Mouse (Mus musculus): ENCODE results near the gene Luc7l3. TPM values are rescaled to one million over a fixed set of nuclear protein-coding genes. Genes with fewer than 3 reads are reported as not detected.
A peak's percentile ranks its signal among the peaks of the same experiment; 100 is the strongest.

Gene Luc7l3
- polyA plus RNA-seq, 1 experiment from 2014 or later = 88.8 TPM

DNA sequence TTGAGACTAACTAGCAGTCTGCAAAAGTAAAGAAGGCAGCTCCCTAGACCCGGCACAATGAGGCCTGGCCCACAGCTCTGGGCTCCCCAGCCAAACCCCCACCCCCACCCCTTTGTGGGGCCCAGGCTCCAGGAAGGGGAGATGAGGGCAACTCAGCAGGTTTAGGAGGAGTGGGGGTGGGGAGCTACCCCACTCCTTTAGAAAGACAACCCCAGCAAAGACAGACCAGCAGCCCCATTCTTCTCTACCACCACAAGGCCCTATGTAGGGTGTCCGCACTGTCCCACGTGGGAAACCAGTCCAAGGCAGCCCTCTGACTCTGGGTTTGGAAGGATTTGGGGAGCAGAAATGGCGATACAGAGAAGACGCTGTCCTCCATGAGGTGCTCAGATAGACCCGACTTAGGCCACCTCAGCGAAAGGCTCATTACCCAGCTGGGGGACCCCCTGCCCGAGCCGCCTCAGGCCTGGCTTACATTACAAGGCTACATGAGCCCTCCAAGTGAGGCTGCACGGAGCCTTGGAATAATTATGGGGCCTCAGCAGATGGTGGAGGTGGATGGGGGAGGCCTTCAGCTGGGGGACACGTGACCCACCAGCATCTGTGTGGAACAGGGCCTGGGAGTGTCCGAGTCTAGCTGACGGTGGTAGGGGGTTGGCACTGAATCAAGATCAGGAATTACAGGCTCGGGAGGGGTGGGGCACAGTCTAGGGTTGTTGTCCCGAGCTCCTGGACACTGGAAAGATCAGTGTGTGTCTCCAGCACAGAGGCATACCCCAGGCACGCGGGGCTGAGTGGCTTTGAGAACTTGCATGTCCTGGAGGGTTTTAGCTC lies 75.6 kb downstream of the Luc7l3 start, which contains the start of gene Wfikkn2:
Wfikkn2 (minus strand) TSS at position 51 of the 834 bp plus-strand sequence.
- H3K27ac ChIP-seq (replicated peaks; ENCODE audit: low read depth, low read length) = peak within 1 kb of the TSS; percentile 95
- peak within 1 kb of the TSS; percentile 40 for H3K4me2 ChIP-seq (ENCODE audit: low read depth, low read length)
- H3K9me3 ChIP-seq (ENCODE audit: control insufficient read depth, low read length) = no peaks in the 10 kb centered on the region
- H3K36me3 ChIP-seq (ENCODE audit: control insufficient read depth, insufficient read depth, low read length) = no peaks in the 10 kb centered on the region
- H3K4me1 ChIP-seq (ENCODE audit: control insufficient read depth, insufficient read depth, low read length) = peaks cover 50% of the 10 kb centered on the region
- ATAC-seq (ENCODE audit: low read depth) (peak; percentile 94), DNase-seq (ENCODE audit: low spot score) (peak; percentile 96)
- no peak within 1 kb of the TSS for H3K9ac ChIP-seq (ENCODE audit: low read depth, low read length)
- peak within 1 kb of the TSS; percentile 9; the same call in 1 of the 2 replicates for H3K4me3 ChIP-seq (ENCODE audit: low read depth, low read length)
- 19% methylated on average over 15 of the region's 17 CpGs for WGBS
- H3K27me3 ChIP-seq (replicated peaks; ENCODE audit: control insufficient read depth, insufficient read depth, low read length) = no peaks in the 10 kb centered on the region

- ATAC-seq (ENCODE audit: low read depth) = no peak
- Histone ChIP-seq H3K4me1 (ENCODE audit: control insufficient read depth, insufficient read depth, low read length) (peaks cover 50% of the 10 kb centered on the region), H3K9ac (ENCODE audit: low read depth, low read length) (no peak overlapping the region), H3K27me3 (replicated peaks; ENCODE audit: control insufficient read depth, insufficient read depth, low read length) (no peaks in the 10 kb centered on the region), H3K4me3 (ENCODE audit: low read depth, low read length) (no peak overlapping the region), H3K27ac (replicated peaks; ENCODE audit: low read depth, low read length) (peak overlapping the region; percentile 41; the same call in 1 of the 2 replicates), H3K36me3 (ENCODE audit: control insufficient read depth, insufficient read depth, low read length) (no peaks in the 10 kb centered on the region), H3K4me2 (ENCODE audit: low read depth, low read length) (no peak overlapping the region), H3K9me3 (ENCODE audit: control insufficient read depth, low read length) (no peaks in the 10 kb centered on the region)
- peak; percentile 31 for DNase-seq (ENCODE audit: low spot score)
- WGBS = 32% methylated on average over 9 of the region's 9 CpGs
Measured at GRCm38 (mm10) chr11:94244385-94244784, 77.4 kb downstream of the Luc7l3 start.

DNA sequence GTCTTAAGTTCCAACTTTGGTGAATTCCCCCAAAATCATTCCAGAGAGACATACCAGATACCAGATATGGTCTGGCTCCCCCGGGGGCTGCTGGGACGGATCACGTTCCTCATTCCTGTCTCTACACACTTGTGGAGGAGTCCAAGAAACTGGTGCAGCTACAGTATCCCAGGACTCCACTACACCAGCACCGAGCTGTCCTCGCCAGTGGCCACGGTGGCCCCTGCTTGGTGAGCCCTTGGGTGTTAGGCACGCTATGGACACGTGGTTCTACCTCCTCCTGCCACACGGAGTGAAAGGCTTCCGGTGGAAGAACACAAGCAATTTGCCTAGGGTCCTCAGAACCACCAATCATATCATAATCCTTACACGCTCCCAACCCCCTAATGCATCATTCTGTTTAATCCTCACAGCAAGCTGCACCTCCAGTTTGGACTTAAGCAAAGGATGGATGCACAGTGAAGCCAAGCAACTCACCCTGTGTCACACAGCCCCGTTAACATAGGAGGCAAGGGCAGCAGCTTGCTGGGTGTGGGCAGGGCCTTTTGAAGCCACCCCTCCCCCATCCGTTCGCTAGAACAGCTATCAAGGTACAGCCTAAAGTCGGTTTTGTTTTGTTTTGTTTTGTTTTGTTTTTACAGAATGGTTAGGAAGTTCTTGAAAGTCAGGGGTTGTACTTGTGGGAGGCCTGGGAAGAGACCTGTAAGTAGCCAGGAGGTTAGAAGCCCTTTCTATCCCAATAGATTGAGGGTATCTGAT lies 78.2 kb downstream of the Luc7l3 start:
- H3K4me2 ChIP-seq (ENCODE audit: low read depth, low read length) = peak overlapping the region; percentile 63
- peak; percentile 31 for DNase-seq (ENCODE audit: low spot score)
- ATAC-seq (ENCODE audit: low read depth) = peak; percentile 20
- peaks cover 50% of the 10 kb centered on the region for H3K4me1 ChIP-seq (ENCODE audit: control insufficient read depth, insufficient read depth, low read length)
- 18% methylated on average over 15 of the region's 15 CpGs for WGBS
- H3K36me3 ChIP-seq (ENCODE audit: control insufficient read depth, insufficient read depth, low read length) = no peaks in the 10 kb centered on the region
- no peaks in the 10 kb centered on the region for H3K9me3 ChIP-seq (ENCODE audit: control insufficient read depth, low read length)
- peak overlapping the region; percentile 57 for H3K9ac ChIP-seq (ENCODE audit: low read depth, low read length)
- peak overlapping the region; percentile 86 for H3K27ac ChIP-seq (replicated peaks; ENCODE audit: low read depth, low read length)
- peak overlapping the region; percentile 29 for H3K4me3 ChIP-seq (ENCODE audit: low read depth, low read length)
- H3K27me3 ChIP-seq (replicated peaks; ENCODE audit: control insufficient read depth, insufficient read depth, low read length) = no peaks in the 10 kb centered on the region

DNA sequence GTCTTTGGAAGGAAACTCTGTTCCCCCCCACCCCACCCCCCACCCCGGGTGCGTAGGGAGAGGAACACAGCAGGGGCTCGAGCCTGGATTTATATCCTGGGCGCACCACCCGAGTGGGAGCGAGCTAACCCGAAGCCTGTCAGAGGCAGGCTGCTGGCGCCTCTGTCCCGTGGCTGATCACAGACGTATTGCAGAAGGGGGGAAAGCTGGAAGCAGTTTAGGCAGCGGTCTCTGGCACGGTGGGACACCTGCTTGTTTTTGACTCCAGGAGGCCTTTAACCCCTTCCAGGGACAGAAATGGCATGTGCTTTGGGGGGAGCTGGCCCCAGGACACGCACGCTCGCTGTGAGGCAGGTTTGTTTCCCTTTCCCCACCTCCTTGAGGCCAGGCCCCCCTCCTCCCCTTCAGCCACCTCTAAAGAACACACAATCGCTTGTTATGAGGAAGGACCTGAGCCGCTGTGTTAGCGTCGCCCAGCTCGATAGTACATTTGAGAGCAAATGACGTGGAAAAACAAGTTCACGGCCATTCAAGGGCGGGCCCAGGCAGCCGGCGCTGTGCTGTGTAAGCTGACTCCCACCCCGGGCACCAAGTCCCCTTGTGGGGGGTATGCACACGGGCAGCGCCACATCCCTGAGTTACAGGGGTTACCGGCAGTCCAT lies 78.9 kb downstream of the Luc7l3 start:
- peak overlapping the region; percentile 63 for H3K4me2 ChIP-seq (ENCODE audit: low read depth, low read length)
- H3K36me3 ChIP-seq (ENCODE audit: control insufficient read depth, insufficient read depth, low read length) = no peaks in the 10 kb centered on the region
- peaks cover 50% of the 10 kb centered on the region for H3K4me1 ChIP-seq (ENCODE audit: control insufficient read depth, insufficient read depth, low read length)
- peak; percentile 83 for DNase-seq (ENCODE audit: low spot score)
- WGBS = under 1% methylated on average over 27 of the region's 29 CpGs
- H3K27me3 ChIP-seq (replicated peaks; ENCODE audit: control insufficient read depth, insufficient read depth, low read length) = no peaks in the 10 kb centered on the region
- peak; percentile 69 for ATAC-seq (ENCODE audit: low read depth)
- H3K9ac ChIP-seq (ENCODE audit: low read depth, low read length) = peak overlapping the region; percentile 57
- H3K4me3 ChIP-seq (ENCODE audit: low read depth, low read length) = peak overlapping the region; percentile 29
- peak overlapping the region; percentile 86 for H3K27ac ChIP-seq (replicated peaks; ENCODE audit: low read depth, low read length)
- no peaks in the 10 kb centered on the region for H3K9me3 ChIP-seq (ENCODE audit: control insufficient read depth, low read length)

- Histone ChIP-seq H3K27me3 (replicated peaks; ENCODE audit: control insufficient read depth, insufficient read depth, low read length) (no peaks in the 10 kb centered on the region), H3K9me3 (ENCODE audit: control insufficient read depth, low read length) (no peaks in the 10 kb centered on the region), H3K27ac (replicated peaks; ENCODE audit: low read depth, low read length) (no peak overlapping the region), H3K9ac (ENCODE audit: low read depth, low read length) (peak overlapping the region; percentile 49), H3K4me1 (ENCODE audit: control insufficient read depth, insufficient read depth, low read length) (peaks cover 24% of the 10 kb centered on the region), H3K4me3 (ENCODE audit: low read depth, low read length) (no peak overlapping the region), H3K4me2 (ENCODE audit: low read depth, low read length) (no peak overlapping the region), H3K36me3 (ENCODE audit: control insufficient read depth, insufficient read depth, low read length) (no peaks in the 10 kb centered on the region)
- DNase-seq (ENCODE audit: low spot score) (peak; percentile 35), ATAC-seq (ENCODE audit: low read depth) (no peak)
- 34% methylated on average over 9 of the region's 9 CpGs for WGBS
Measured at GRCm38 (mm10) chr11:94239706-94240105, 82.1 kb downstream of the Luc7l3 start.

- no peak for ATAC-seq (ENCODE audit: low read depth)
- WGBS = 87% methylated on average over 8 of the region's 8 CpGs
- no peak overlapping the region for H3K4me2 ChIP-seq (ENCODE audit: low read depth, low read length)
- no peaks in the 10 kb centered on the region for H3K27me3 ChIP-seq (replicated peaks; ENCODE audit: control insufficient read depth, insufficient read depth, low read length)
- H3K27ac ChIP-seq (replicated peaks; ENCODE audit: low read depth, low read length) = no peak overlapping the region
- H3K9me3 ChIP-seq (ENCODE audit: control insufficient read depth, low read length) = no peaks in the 10 kb centered on the region
- DNase-seq (ENCODE audit: low spot score) = no peak
- no peak overlapping the region for H3K9ac ChIP-seq (ENCODE audit: low read depth, low read length)
- H3K4me3 ChIP-seq (ENCODE audit: low read depth, low read length) = no peak overlapping the region
- no peaks in the 10 kb centered on the region for H3K36me3 ChIP-seq (ENCODE audit: control insufficient read depth, insufficient read depth, low read length)
- H3K4me1 ChIP-seq (ENCODE audit: control insufficient read depth, insufficient read depth, low read length) = peaks cover 17% of the 10 kb centered on the region
Measured at GRCm38 (mm10) chr11:94238786-94239185, 83.0 kb downstream of the Luc7l3 start.

Other genes with a start within 250 kb of the Luc7l3 start
- 33.8 and 40.3 TPM in 2 replicates for gene Tob1, start 110.5 kb downstream of the Luc7l3 start, polyA plus RNA-seq (2014; fragmentation: Nextera tagmentation; extraction: Ambion mirVana)
- 5.9 and 7.8 TPM in 2 replicates for gene Wfikkn2, start 76.0 kb downstream of the Luc7l3 start, polyA plus RNA-seq (2014; fragmentation: Nextera tagmentation; extraction: Ambion mirVana)
- 0.38 TPM in 1 of 2 replicates, not detected in the other for gene Gm21885, start 40.1 kb downstream of the Luc7l3 start, polyA plus RNA-seq (2014; fragmentation: Nextera tagmentation; extraction: Ambion mirVana)
- 24.0 and 28.4 TPM in 2 replicates for gene Ankrd40, start 6.0 kb upstream of the Luc7l3 start, polyA plus RNA-seq (2014; fragmentation: Nextera tagmentation; extraction: Ambion mirVana)
- gene Abcc3, start 71.0 kb upstream of the Luc7l3 start, polyA plus RNA-seq (2014; fragmentation: Nextera tagmentation; extraction: Ambion mirVana) = 1.3 and 2.2 TPM in 2 replicates
- 30.0 and 30.5 TPM in 2 replicates for gene Cacna1g, start 152.2 kb upstream of the Luc7l3 start, polyA plus RNA-seq (2014; fragmentation: Nextera tagmentation; extraction: Ambion mirVana)
- 0.31 and 0.51 TPM in 2 replicates for gene Spata20, start 164.2 kb upstream of the Luc7l3 start, polyA plus RNA-seq (2014; fragmentation: Nextera tagmentation; extraction: Ambion mirVana)
- 4.3 and 6.6 TPM in 2 replicates for gene Epn3, start 178.0 kb upstream of the Luc7l3 start, polyA plus RNA-seq (2014; fragmentation: Nextera tagmentation; extraction: Ambion mirVana)
- 1.4 and 4.1 TPM in 2 replicates for gene Mycbpap, start 199.8 kb upstream of the Luc7l3 start, polyA plus RNA-seq (2014; fragmentation: Nextera tagmentation; extraction: Ambion mirVana)
- gene Rsad1, start 227.3 kb upstream of the Luc7l3 start, polyA plus RNA-seq (2014; fragmentation: Nextera tagmentation; extraction: Ambion mirVana) = 2.2 and 2.8 TPM in 2 replicates
- gene Chad, start 243.1 kb upstream of the Luc7l3 start, polyA plus RNA-seq (2014; fragmentation: Nextera tagmentation; extraction: Ambion mirVana) = 9.5 and 10.1 TPM in 2 replicates